Mouse (Mus musculus): ENCODE data around the gene Nle1. TPM values are rescaled to one million over a fixed set of nuclear protein-coding genes. Genes with fewer than 3 reads are reported as not detected.

Gene Nle1
- total and polyA plus RNA-seq, 2 experiments from 2014 or later: 28.7 to 30.1 TPM

- WGBS: 28% methylated on average over 7 of the region's 7 CpGs
- H3K27ac ChIP-seq (ENCODE audit: low read depth, low read length): no peak overlapping the region
Measured at GRCm38 (mm10) chr11:82866850-82867564, 41.2 kb downstream of the Nle1 start.

GRCm38 (mm10) chr11:82865957-82866356, 42.3 kb downstream of the Nle1 start:
- H3K4me3 ChIP-seq (ENCODE audit: low read depth, low read length): no peak overlapping the region
- H3K9me3 ChIP-seq (ENCODE audit: low read length): no peaks in the 10 kb centered on the region
- no peak overlapping the region for H3K4me2 ChIP-seq (ENCODE audit: low read depth, low read length, poor library complexity, severe bottlenecking)
- no peak for TF ChIP-seq CTCF (IDR thresholded peaks at IDR 0.05)
- DNase-seq (ENCODE audit: low spot score): no peak
- no peaks in the 10 kb centered on the region for H3K36me3 ChIP-seq (ENCODE audit: insufficient read depth, low read length)
- no peak for ATAC-seq (ENCODE audit: low FRiP score)
- no peak overlapping the region for H3K9ac ChIP-seq (replicated peaks; ENCODE audit: low read length, poor library complexity, severe bottlenecking)
- 85% methylated on average over 10 of the region's 10 CpGs for WGBS
- H3K27me3 ChIP-seq (ENCODE audit: insufficient read depth, low read length): no peaks in the 10 kb centered on the region
- H3K4me1 ChIP-seq (ENCODE audit: insufficient read depth, low read length): no peaks in the 10 kb centered on the region
- H3K27ac ChIP-seq (ENCODE audit: low read depth, low read length): no peak overlapping the region

More at GRCm38 (mm10) chr11:82866850-82867564, 41.2 kb downstream of the Nle1 start:
- no peaks in the 10 kb centered on the region for H3K27me3 ChIP-seq (ENCODE audit: insufficient read depth, low read length)
- H3K4me2 ChIP-seq (ENCODE audit: low read depth, low read length, poor library complexity, severe bottlenecking): no peak overlapping the region
- no peak for DNase-seq (ENCODE audit: low spot score)
- TF ChIP-seq CTCF (IDR thresholded peaks at IDR 0.05): no peak
- no peak for ATAC-seq (ENCODE audit: low FRiP score)
- no peaks in the 10 kb centered on the region for H3K4me1 ChIP-seq (ENCODE audit: insufficient read depth, low read length)
- no peaks in the 10 kb centered on the region for H3K36me3 ChIP-seq (ENCODE audit: insufficient read depth, low read length)
- no peaks in the 10 kb centered on the region for H3K9me3 ChIP-seq (ENCODE audit: low read length)
- no peak overlapping the region for H3K9ac ChIP-seq (replicated peaks; ENCODE audit: low read length, poor library complexity, severe bottlenecking)
- no peak overlapping the region for H3K4me3 ChIP-seq (ENCODE audit: low read depth, low read length)

DNA sequence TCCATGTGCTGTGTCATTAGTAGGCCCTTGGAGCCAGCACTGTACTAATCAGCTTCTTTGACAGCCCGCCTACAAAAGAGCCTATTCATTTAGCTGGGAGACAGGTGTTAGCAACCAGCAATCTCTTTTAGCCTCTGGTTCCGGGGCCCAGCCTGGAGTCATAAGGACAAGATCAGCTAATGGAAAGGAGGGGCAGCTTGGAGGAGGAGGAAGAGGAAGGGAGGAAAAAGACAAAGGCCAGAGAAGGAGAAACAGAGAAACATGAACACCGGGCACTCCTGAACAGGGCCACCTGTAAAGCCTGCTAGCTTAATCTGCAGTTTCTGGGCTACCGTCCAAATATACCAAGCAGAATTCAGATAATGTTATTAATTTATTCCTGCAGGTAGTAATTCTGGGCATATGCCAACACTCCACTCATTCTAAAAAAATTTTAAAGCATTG, 44.7 kb downstream of the Nle1 start:
- H3K27me3 ChIP-seq (ENCODE audit: insufficient read depth, low read length): no peaks in the 10 kb centered on the region
- 44% methylated on average over 4 of the region's 4 CpGs for WGBS
- no peak overlapping the region for H3K9ac ChIP-seq (replicated peaks; ENCODE audit: low read length, poor library complexity, severe bottlenecking)
- no peaks in the 10 kb centered on the region for H3K36me3 ChIP-seq (ENCODE audit: insufficient read depth, low read length)
- no peak overlapping the region for H3K27ac ChIP-seq (ENCODE audit: low read depth, low read length)
- no peak overlapping the region for H3K4me3 ChIP-seq (ENCODE audit: low read depth, low read length)
- ATAC-seq (ENCODE audit: low FRiP score) (no peak), DNase-seq (ENCODE audit: low spot score) (no peak)
- H3K4me2 ChIP-seq (ENCODE audit: low read depth, low read length, poor library complexity, severe bottlenecking): no peak overlapping the region
- no peak for TF ChIP-seq CTCF (IDR thresholded peaks at IDR 0.05)
- no peaks in the 10 kb centered on the region for H3K4me1 ChIP-seq (ENCODE audit: insufficient read depth, low read length)
- no peaks in the 10 kb centered on the region for H3K9me3 ChIP-seq (ENCODE audit: low read length)

DNA sequence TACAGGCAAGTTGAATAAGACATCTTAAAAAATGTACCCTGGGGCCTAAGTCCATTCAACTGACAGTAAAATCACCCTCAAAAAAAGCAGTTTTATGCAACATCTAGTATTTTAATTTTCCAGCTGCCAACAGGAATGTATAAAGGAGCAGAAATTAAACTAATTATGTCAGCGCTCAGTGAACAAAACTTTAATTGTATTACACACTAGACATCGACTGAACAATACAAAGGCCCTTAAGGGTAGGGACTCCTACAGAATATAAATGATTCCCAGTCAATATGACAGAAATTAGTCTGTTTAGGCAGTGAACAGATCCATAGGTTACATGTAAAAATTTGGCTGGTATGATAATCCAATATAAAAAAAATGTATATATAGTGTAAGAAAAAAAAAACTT, 45.2 kb downstream of the Nle1 start:
- Histone ChIP-seq H3K9me3 (ENCODE audit: low read length) (no peaks in the 10 kb centered on the region), H3K4me2 (ENCODE audit: low read depth, low read length, poor library complexity, severe bottlenecking) (no peak overlapping the region), H3K36me3 (ENCODE audit: insufficient read depth, low read length) (no peaks in the 10 kb centered on the region), H3K4me1 (ENCODE audit: insufficient read depth, low read length) (no peaks in the 10 kb centered on the region), H3K9ac (replicated peaks; ENCODE audit: low read length, poor library complexity, severe bottlenecking) (no peak overlapping the region), H3K27ac (ENCODE audit: low read depth, low read length) (no peak overlapping the region), H3K4me3 (ENCODE audit: low read depth, low read length) (no peak overlapping the region), H3K27me3 (ENCODE audit: insufficient read depth, low read length) (no peaks in the 10 kb centered on the region)
- ATAC-seq (ENCODE audit: low FRiP score) (no peak), DNase-seq (ENCODE audit: low spot score) (no peak)
- 29% methylated on average over 2 of the region's 2 CpGs for WGBS
- TF ChIP-seq CTCF (IDR thresholded peaks at IDR 0.05): no peak

GRCm38 (mm10) chr11:82862638-82863037, 45.6 kb downstream of the Nle1 start:
- Histone ChIP-seq H3K27ac (ENCODE audit: low read depth, low read length) (no peak overlapping the region), H3K4me1 (ENCODE audit: insufficient read depth, low read length) (no peaks in the 10 kb centered on the region), H3K9me3 (ENCODE audit: low read length) (no peaks in the 10 kb centered on the region), H3K27me3 (ENCODE audit: insufficient read depth, low read length) (no peaks in the 10 kb centered on the region), H3K9ac (replicated peaks; ENCODE audit: low read length, poor library complexity, severe bottlenecking) (no peak overlapping the region), H3K4me2 (ENCODE audit: low read depth, low read length, poor library complexity, severe bottlenecking) (no peak overlapping the region), H3K4me3 (ENCODE audit: low read depth, low read length) (no peak overlapping the region), H3K36me3 (ENCODE audit: insufficient read depth, low read length) (no peaks in the 10 kb centered on the region)
- no peak for DNase-seq (ENCODE audit: low spot score)
- TF ChIP-seq CTCF (IDR thresholded peaks at IDR 0.05): no peak
- WGBS: 51% methylated on average over 9 of the region's 9 CpGs
- no peak for ATAC-seq (ENCODE audit: low FRiP score)

GRCm38 (mm10) chr11:82861558-82861957, 46.7 kb downstream of the Nle1 start:
- DNase-seq (ENCODE audit: low spot score) (no peak), ATAC-seq (ENCODE audit: low FRiP score) (no peak)
- Histone ChIP-seq H3K9me3 (ENCODE audit: low read length) (no peaks in the 10 kb centered on the region), H3K36me3 (ENCODE audit: insufficient read depth, low read length) (no peaks in the 10 kb centered on the region), H3K27me3 (ENCODE audit: insufficient read depth, low read length) (no peaks in the 10 kb centered on the region), H3K4me2 (ENCODE audit: low read depth, low read length, poor library complexity, severe bottlenecking) (no peak overlapping the region), H3K27ac (ENCODE audit: low read depth, low read length) (no peak overlapping the region), H3K4me3 (ENCODE audit: low read depth, low read length) (no peak overlapping the region), H3K9ac (replicated peaks; ENCODE audit: low read length, poor library complexity, severe bottlenecking) (no peak overlapping the region), H3K4me1 (ENCODE audit: insufficient read depth, low read length) (no peaks in the 10 kb centered on the region)
- 73% methylated on average over 8 of the region's 8 CpGs for whole genome bisulfite sequencing
- no peak for TF ChIP-seq CTCF (IDR thresholded peaks at IDR 0.05)
